Mouse (Mus musculus) MEL (cell line): Measurements from ENCODE around the gene Gm10577. TPM values are rescaled to one million over a fixed set of nuclear protein-coding genes. Genes with fewer than 3 reads are reported as not detected.

Experiments
- DNase-seq: peaks from one replicate; pipeline ENCODE4 v3.0.0; 2011; ENCODE audit warnings: low read depth, low spot score
- H3K27ac ChIP-seq: 2 replicates; pipeline ENCODE4 v1.5.1; 2012; ENCODE audit warnings: low read depth, mild to moderate bottlenecking, control low read depth, low read length, moderate library complexity; ENCODE audit not compliant: control insufficient read depth
- H3K27me3 ChIP-seq, 2 experiments: fragments of 150-350 bp in 1 of 2; sonication (generic) in 1 of 2; 2 replicates each; pipeline ENCODE4 v1.6.1; 2012; ENCODE audit warnings: low read length in 2 of 2, mild to moderate bottlenecking in 2 of 2, improper control_type of control experiment in 1 of 2, moderate library complexity in 1 of 2; ENCODE audit not compliant: insufficient read depth in 2 of 2, control insufficient read depth in 1 of 2
- H3K36me3 ChIP-seq, 2 experiments: 2 replicates each; pipeline ENCODE4 v1.6.1; 2012 to 2014; ENCODE audit warnings: low read length in 2 of 2, improper control_type of control experiment in 1 of 2, inconsistent platforms in 1 of 2, mild to moderate bottlenecking in 1 of 2; ENCODE audit not compliant: insufficient read depth in 2 of 2, control insufficient read depth in 1 of 2
- H3K4me1 ChIP-seq, 2 experiments: fragments of 150-350 bp in 1 of 2; sonication (generic) in 1 of 2; 2 replicates each; pipeline ENCODE4 v1.6.1; 2012; ENCODE audit warnings: low read length in 2 of 2, improper control_type of control experiment in 1 of 2, mild to moderate bottlenecking in 1 of 2; ENCODE audit not compliant: insufficient read depth in 2 of 2, control insufficient read depth in 1 of 2
- H3K4me3 ChIP-seq, 2 experiments: fragments of 150-350 bp in 1 of 2; sonication (generic) in 1 of 2; 2 replicates each; pipeline ENCODE4 v1.5.1; 2012; ENCODE audit warnings: low read depth in 2 of 2, low read length in 2 of 2, mild to moderate bottlenecking in 2 of 2, moderate library complexity in 2 of 2, control low read depth in 1 of 2, improper control_type of control experiment in 1 of 2; ENCODE audit not compliant: control insufficient read depth in 1 of 2, insufficient read depth in 1 of 2
- H3K79me2 ChIP-seq: 2 replicates; pipeline ENCODE4 v1.6.1; 2012; ENCODE audit warnings: mild to moderate bottlenecking, low read length, moderate library complexity; ENCODE audit not compliant: control insufficient read depth, poor library complexity, insufficient read depth
- H3K9ac ChIP-seq: 2 replicates; pipeline ENCODE4 v1.6.1; 2012; ENCODE audit warnings: low read depth, mild to moderate bottlenecking, control low read depth, low read length, moderate library complexity; ENCODE audit not compliant: control insufficient read depth, poor library complexity, severe bottlenecking
- H3K9me3 ChIP-seq: fragments of 150-350 bp; sonication (generic); replicated peaks from 2 replicates; pipeline ENCODE4 v1.6.1; 2012; ENCODE audit warnings: mild to moderate bottlenecking, low read length, improper control_type of control experiment, moderate library complexity; ENCODE audit not compliant: insufficient read depth
- E2F4 ChIP-seq: IDR thresholded peaks from 2 replicates; pipeline ENCODE4 v1.6.1; 2011; ENCODE audit warnings: low read depth, low read length, improper control_type of control experiment, borderline replicate concordance
- EP300 ChIP-seq, 2 experiments: IDR thresholded peaks; 2 replicates each; pipeline ENCODE4 v1.6.1; 2011; ENCODE audit warnings: improper control_type of control experiment in 2 of 2, low read length in 2 of 2, low read depth in 1 of 2, mild to moderate bottlenecking in 1 of 2
- ETS1 ChIP-seq: IDR thresholded peaks from 2 replicates; pipeline ENCODE4 v1.6.1; 2012; ENCODE audit warnings: low read depth, mild to moderate bottlenecking, inconsistent platforms, low read length, improper control_type of control experiment, moderate library complexity
- GATA1 ChIP-seq: IDR thresholded peaks from 2 replicates; pipeline ENCODE4 v1.6.1; 2011; ENCODE audit warnings: low read depth, low read length, improper control_type of control experiment
- KAT2A ChIP-seq: conservative IDR thresholded peaks from 2 replicates; pipeline ENCODE4 v1.6.1; 2012; ENCODE audit warnings: low read depth, low read length, improper control_type of control experiment, inconsistent platforms
- MAFK ChIP-seq: IDR thresholded peaks from 2 replicates; pipeline ENCODE4 v1.6.1; 2011; ENCODE audit warnings: low read depth, mild to moderate bottlenecking, low read length, improper control_type of control experiment, borderline replicate concordance
- MEF2A ChIP-seq: IDR thresholded peaks from 2 replicates; pipeline ENCODE4 v1.6.1; 2014; ENCODE audit warnings: low read depth, mild to moderate bottlenecking, inconsistent platforms, low read length, improper control_type of control experiment; ENCODE audit not compliant: poor library complexity, insufficient replicate concordance, severe bottlenecking; ENCODE audit errors: extremely low read depth
- MXI1 ChIP-seq: IDR thresholded peaks from 2 replicates; pipeline ENCODE4 v1.6.1; 2011; ENCODE audit warnings: mild to moderate bottlenecking, low read depth, low read length, improper control_type of control experiment
- MYB ChIP-seq: IDR thresholded peaks from 2 replicates; pipeline ENCODE4 v1.6.1; 2011; ENCODE audit warnings: mild to moderate bottlenecking, low read depth, low read length, improper control_type of control experiment
- MYC ChIP-seq: IDR thresholded peaks from 2 replicates; pipeline ENCODE4 v1.6.1; 2011; ENCODE audit warnings: low read depth, mild to moderate bottlenecking, low read length, improper control_type of control experiment, moderate library complexity
- NRF1 ChIP-seq: IDR thresholded peaks from 2 replicates; pipeline ENCODE4 v1.6.1; 2014; ENCODE audit warnings: low read depth, mild to moderate bottlenecking, inconsistent platforms, low read length, improper control_type of control experiment, moderate library complexity; ENCODE audit not compliant: poor library complexity, insufficient read depth, severe bottlenecking
- POLR2AphosphoS2 ChIP-seq: IDR thresholded peaks from 2 replicates; pipeline ENCODE4 v1.6.1; 2011; ENCODE audit warnings: low read length, improper control_type of control experiment
- POLR2AphosphoS5 ChIP-seq: IDR thresholded peaks from 2 replicates; pipeline ENCODE4 v1.6.1; 2012; ENCODE audit warnings: low read depth, borderline replicate concordance, mild to moderate bottlenecking, inconsistent platforms, low read length, moderate library complexity, mixed read lengths
- RAD21 ChIP-seq: IDR thresholded peaks from 2 replicates; pipeline ENCODE4 v1.6.1; 2011; ENCODE audit warnings: mild to moderate bottlenecking, low read depth, low read length, improper control_type of control experiment
- SMC3 ChIP-seq: IDR thresholded peaks from 2 replicates; pipeline ENCODE4 v1.6.1; 2011; ENCODE audit warnings: low read depth, low read length, improper control_type of control experiment
- TCF12 ChIP-seq: IDR thresholded peaks from 2 replicates; pipeline ENCODE4 v1.6.1; 2014; ENCODE audit warnings: low read depth, mild to moderate bottlenecking, inconsistent platforms, low read length, improper control_type of control experiment, moderate library complexity
- USF2 ChIP-seq, 2 experiments: IDR thresholded peaks; 2 replicates each; pipeline ENCODE4 v1.6.1; 2011 to 2012; ENCODE audit warnings: improper control_type of control experiment in 2 of 2, low read length in 2 of 2, borderline replicate concordance in 1 of 2, inconsistent platforms in 1 of 2, low read depth in 1 of 2, mild to moderate bottlenecking in 1 of 2; ENCODE audit not compliant: insufficient read depth in 1 of 2
- ZNF384 ChIP-seq: IDR thresholded peaks from 2 replicates; pipeline ENCODE4 v1.6.1; 2012; ENCODE audit warnings: low read depth, mild to moderate bottlenecking, inconsistent platforms, low read length, improper control_type of control experiment
- polyA plus RNA-seq, 2 experiments: library from polyadenylated mRNA; stranded (reverse) in 1 of 2; unstranded in 1 of 2; fragments of >175 nt in 1 of 2; fragments of >200 nt in 1 of 2; gene quantifications; 2 replicates each; pipeline versions ENCODE4 v1.2.1 to v1.2.4; 2012; ENCODE audit warnings: low replicate concordance in 2 of 2, low read depth in 1 of 2; ENCODE audit not compliant: insufficient read length in 2 of 2, insufficient read depth in 1 of 2, missing spikeins in 1 of 2
- total RNA-seq: library from RNA; depleted of rRNA; stranded (reverse); fragments of 300-350 nt; gene quantifications from 2 replicates; pipeline ENCODE4 v1.2.3, GENCODE M21; 2012

The Gm10577 gene
- total and polyA plus RNA-seq, 3 experiments, result not detected

DNA sequence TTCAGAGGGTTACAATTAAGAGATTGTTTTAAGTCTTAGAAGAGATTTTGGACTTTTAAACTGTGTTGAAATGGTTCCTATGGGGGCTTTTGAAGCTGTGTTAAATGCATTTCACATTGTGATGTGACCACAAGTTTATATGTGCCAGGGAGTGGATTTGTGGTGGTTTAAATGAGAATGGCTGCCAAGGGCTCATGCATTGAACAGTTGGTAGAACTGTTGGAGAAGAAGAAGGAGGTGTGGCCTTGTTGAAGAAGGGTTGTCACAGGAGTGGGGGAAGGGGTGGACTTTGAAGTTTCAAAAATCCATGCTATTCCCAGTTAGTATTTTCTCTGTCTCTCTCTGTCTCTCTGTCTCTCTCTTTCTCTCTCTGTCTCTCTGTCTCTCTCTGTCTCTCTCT, 23.7 kb upstream of the Gm10577 start:
- Histone ChIP-seq H3K27me3 (no peaks in the 10 kb centered on the region), H3K27ac (no peak overlapping the region), H3K9me3 (no peaks in the 10 kb centered on the region), H3K36me3 (no peaks in the 10 kb centered on the region), H3K4me3 (no peak overlapping the region), H3K9ac (no peak overlapping the region), H3K79me2 (no peaks in the 10 kb centered on the region), H3K4me1 (no peaks in the 10 kb centered on the region)
- TF ChIP-seq MAFK, result no peak
- TF ChIP-seq POLR2AphosphoS2, result no peak
- TF ChIP-seq EP300 (IDR thresholded peaks at IDR 0.05; ENCODE audit: low read depth in 1 of 2, low read length in 2 of 2), result no peak
- TF ChIP-seq ZNF384, result no peak
- TF ChIP-seq USF2 (IDR thresholded peaks at IDR 0.05; ENCODE audit: borderline replicate concordance in 1 of 2, insufficient read depth in 1 of 2, low read depth in 1 of 2, low read length in 2 of 2), result no peak
- no peak for TF ChIP-seq E2F4
- no peak for TF ChIP-seq GATA1
- no peak for TF ChIP-seq KAT2A
- no peak for TF ChIP-seq MXI1
- TF ChIP-seq NRF1, result no peak
- TF ChIP-seq RAD21, result no peak
- DNase-seq, result no peak

DNA sequence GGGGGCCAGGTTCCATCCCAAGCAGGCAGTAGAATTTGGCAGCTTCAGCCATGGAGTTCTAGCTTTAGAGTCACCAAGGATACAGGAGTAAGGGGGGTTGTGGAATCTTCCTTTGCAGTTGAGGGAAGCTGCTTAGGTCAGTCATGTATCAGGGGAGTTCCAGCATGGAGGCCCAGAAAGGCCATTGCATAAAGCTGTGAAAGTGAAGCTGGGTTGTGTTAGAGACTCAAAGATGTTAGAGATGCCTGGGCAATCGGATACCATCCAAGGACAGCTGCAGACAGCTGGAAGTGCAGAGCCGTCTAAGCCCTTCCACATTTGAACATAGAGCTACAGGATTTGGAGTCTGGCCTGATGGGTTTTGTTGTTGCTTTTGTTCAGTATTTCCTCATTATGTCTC, 23.2 kb upstream of the Gm10577 start:
- Histone ChIP-seq H3K27ac (no peak overlapping the region), H3K79me2 (no peaks in the 10 kb centered on the region), H3K4me3 (no peak overlapping the region), H3K9ac (no peak overlapping the region), H3K9me3 (no peaks in the 10 kb centered on the region), H3K36me3 (no peaks in the 10 kb centered on the region), H3K27me3 (no peaks in the 10 kb centered on the region), H3K4me1 (no peaks in the 10 kb centered on the region)
- no peak for DNase-seq
- TF ChIP-seq MYC, result no peak
- TF ChIP-seq MEF2A, result no peak
- no peak for TF ChIP-seq MYB
- no peak for TF ChIP-seq ETS1
- TF ChIP-seq EP300 (IDR thresholded peaks at IDR 0.05; ENCODE audit: low read depth in 1 of 2, low read length in 2 of 2), result no peak
- TF ChIP-seq SMC3, result no peak
- no peak for TF ChIP-seq MAFK
- no peak for TF ChIP-seq USF2 (IDR thresholded peaks at IDR 0.05; ENCODE audit: borderline replicate concordance in 1 of 2, insufficient read depth in 1 of 2, low read depth in 1 of 2, low read length in 2 of 2)
- no peak for TF ChIP-seq MXI1
- TF ChIP-seq POLR2AphosphoS5, result no peak
- TF ChIP-seq TCF12, result no peak
